Mouse (Mus musculus): ENCODE data around the gene Ttll9. TPM values are rescaled to one million over a fixed set of nuclear protein-coding genes. Genes with fewer than 3 reads are reported as not detected.

The Ttll9 gene
- total and polyA plus RNA-seq, 3 experiments = 0.07 to 0.19 TPM; not detected in 1

DNA sequence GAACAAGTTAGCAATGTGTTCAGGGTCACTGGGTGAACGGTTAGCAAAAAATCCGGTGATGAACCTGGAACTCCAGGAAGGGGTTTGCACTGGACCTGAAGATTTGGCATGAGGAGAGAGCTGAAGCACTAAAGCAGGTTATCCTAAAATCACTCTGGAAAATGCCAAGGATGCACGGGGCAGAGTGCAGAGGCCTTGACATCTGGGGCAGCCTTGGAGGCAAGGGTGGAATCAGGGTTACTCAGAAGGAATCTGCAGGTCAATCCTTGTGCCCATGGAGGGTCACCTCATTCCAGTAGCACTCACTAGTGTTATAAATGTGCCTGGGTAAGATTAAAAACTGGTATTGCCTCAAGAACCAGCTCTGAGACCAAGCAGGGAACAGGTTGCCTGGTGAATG lies 43.7 kb downstream of the Ttll9 start:
- Histone ChIP-seq H3K27ac (ENCODE audit: control insufficient read depth, low read depth, low read length) (no peak overlapping the region), H3K4me1 (ENCODE audit: control insufficient read depth in 1 of 2, insufficient read depth in 2 of 2, low read length in 2 of 2) (no peaks in the 10 kb centered on the region), H3K27me3 (ENCODE audit: control insufficient read depth in 1 of 2, insufficient read depth in 2 of 2, low read length in 2 of 2) (no peaks in the 10 kb centered on the region; a peak in 2 of 4 replicates), H3K9ac (ENCODE audit: control insufficient read depth, low read depth, low read length, poor library complexity, severe bottlenecking) (no peak overlapping the region), H3K4me3 (ENCODE audit: control insufficient read depth in 1 of 2, insufficient read depth in 1 of 2, low read depth in 2 of 2, low read length in 2 of 2) (no peak overlapping the region), H3K36me3 (ENCODE audit: control insufficient read depth in 1 of 2, insufficient read depth in 2 of 2, low read length in 2 of 2) (peaks cover 0 to 4% of the 10 kb centered on the region in 2 experiments; a peak in 1 of 4 replicates), H3K9me3 (replicated peaks; ENCODE audit: insufficient read depth, low read length) (no peaks in the 10 kb centered on the region), H3K79me2 (ENCODE audit: control insufficient read depth, insufficient read depth, low read length, poor library complexity) (no peaks in the 10 kb centered on the region)
- TF ChIP-seq USF2 (IDR thresholded peaks at IDR 0.05; ENCODE audit: borderline replicate concordance in 1 of 2, insufficient read depth in 1 of 2, low read depth in 1 of 2, low read length in 2 of 2) (no peak), ELF1 (IDR thresholded peaks at IDR 0.05; ENCODE audit: low read depth, low read length) (no peak), GATA1 (IDR thresholded peaks at IDR 0.05; ENCODE audit: low read depth, low read length) (no peak), ZC3H11A (IDR thresholded peaks at IDR 0.05; ENCODE audit: low read depth, low read length) (no peak), ZKSCAN1 (IDR thresholded peaks at IDR 0.05; ENCODE audit: low read depth, low read length) (no peak), USF1 (IDR thresholded peaks at IDR 0.05; ENCODE audit: low read depth, low read length) (no peak), MAFK (IDR thresholded peaks at IDR 0.05; ENCODE audit: borderline replicate concordance, low read depth, low read length) (no peak), RCOR1 (IDR thresholded peaks at IDR 0.05; ENCODE audit: low read depth, low read length) (no peak), MYC (IDR thresholded peaks at IDR 0.05; ENCODE audit: low read depth, low read length) (no peak)
- DNase-seq (ENCODE audit: low read depth, low spot score) = no peak

- TF ChIP-seq RCOR1 (IDR thresholded peaks at IDR 0.05; ENCODE audit: low read depth, low read length) (no peak), MXI1 (IDR thresholded peaks at IDR 0.05; ENCODE audit: low read depth, low read length) (no peak), MYB (IDR thresholded peaks at IDR 0.05; ENCODE audit: low read depth, low read length) (no peak)
- no peaks in the 10 kb centered on the region for H3K27me3 ChIP-seq (ENCODE audit: control insufficient read depth in 1 of 2, insufficient read depth in 2 of 2, low read length in 2 of 2)
- no peak overlapping the region for H3K27ac ChIP-seq (ENCODE audit: control insufficient read depth, low read depth, low read length)
- no peak overlapping the region for H3K4me3 ChIP-seq (ENCODE audit: control insufficient read depth in 1 of 2, insufficient read depth in 1 of 2, low read depth in 2 of 2, low read length in 2 of 2)
- H3K79me2 ChIP-seq (ENCODE audit: control insufficient read depth, insufficient read depth, low read length, poor library complexity) = peaks cover 2% of the 10 kb centered on the region
- H3K9me3 ChIP-seq (replicated peaks; ENCODE audit: insufficient read depth, low read length) = no peaks in the 10 kb centered on the region
- no peak overlapping the region for H3K9ac ChIP-seq (ENCODE audit: control insufficient read depth, low read depth, low read length, poor library complexity, severe bottlenecking)
- peaks cover 0 to 12% of the 10 kb centered on the region in 2 experiments; a peak in 2 of 4 replicates for H3K36me3 ChIP-seq (ENCODE audit: control insufficient read depth in 1 of 2, insufficient read depth in 2 of 2, low read length in 2 of 2)
- H3K4me1 ChIP-seq (ENCODE audit: control insufficient read depth in 1 of 2, insufficient read depth in 2 of 2, low read length in 2 of 2) = no peaks in the 10 kb centered on the region
- DNase-seq (ENCODE audit: low read depth, low spot score) = no peak
These were observed 47.1 kb downstream of the Ttll9 start for GRCm38 (mm10) chr2:153009192-153009973.
